Mouse (Mus musculus): ENCODE data around the gene Sez6l. TPM values are rescaled to one million over a fixed set of nuclear protein-coding genes. Genes with fewer than 3 reads are reported as not detected.
"Not testable (repeated sequence)": the region's sequence is repeated elsewhere in the genome, so short reads cannot be mapped to it uniquely, and the experiment has no call there.

The Sez6l gene
- polyA plus RNA-seq, 1 experiment from 2014 or later = 16.4 TPM

DNA sequence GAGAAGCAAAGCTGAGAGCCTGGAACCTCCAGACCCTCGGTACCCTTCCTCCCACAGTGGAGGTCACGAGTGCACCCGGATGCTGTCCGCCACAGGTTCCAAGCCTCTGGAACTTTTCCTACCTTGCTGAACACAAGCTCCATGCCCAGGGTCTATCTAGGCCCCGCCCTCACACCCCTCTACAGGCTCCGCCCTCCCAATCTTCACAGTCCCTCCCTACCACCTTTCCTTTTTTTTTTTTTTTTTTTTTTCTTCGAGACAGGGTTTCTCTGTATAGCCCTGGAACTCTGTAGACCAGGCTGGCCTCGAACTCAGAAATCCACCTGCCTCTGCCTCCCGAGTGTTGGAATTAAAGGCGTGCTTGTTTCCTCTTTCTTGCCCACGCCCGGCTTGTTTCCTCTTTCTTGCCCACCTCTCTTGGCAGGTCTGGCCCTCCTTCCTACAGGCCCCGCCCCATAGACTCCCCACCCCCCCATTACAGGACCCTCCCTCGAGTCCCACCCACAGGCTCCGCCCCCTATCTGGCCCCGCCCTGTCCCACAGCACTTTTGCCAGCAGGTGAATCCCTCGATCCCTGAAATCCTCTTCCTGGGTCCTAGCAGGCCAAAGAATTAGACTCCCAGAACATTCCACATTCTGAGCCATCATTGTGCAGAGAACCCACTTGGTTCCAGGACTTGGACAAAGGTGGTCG is 128.1 kb downstream of the Sez6l start, which contains the start of gene Gm6588:
Gene Gm6588 (plus strand): TSS at position 680 of the 694 bp plus-strand sequence.
- WGBS = 73% methylated on average over 17 of the region's 18 CpGs
- H3K4me1 ChIP-seq = no peaks in the 10 kb centered on the region
- H3K4me3 ChIP-seq = no peak within 1 kb of the TSS
- no peak within 1 kb of the TSS for H3K27ac ChIP-seq (replicated peaks)
- no peak for ATAC-seq (ENCODE audit: low FRiP score, low read depth)
- no peaks in the 10 kb centered on the region for H3K9me3 ChIP-seq
- H3K9ac ChIP-seq (replicated peaks) = no peak within 1 kb of the TSS
- no peak within 1 kb of the TSS for H3K4me2 ChIP-seq (replicated peaks)
- H3K27me3 ChIP-seq = peaks cover 15% of the 10 kb centered on the region; the same call in 1 of the 2 replicates
- no peaks in the 10 kb centered on the region for H3K36me3 ChIP-seq

DNA sequence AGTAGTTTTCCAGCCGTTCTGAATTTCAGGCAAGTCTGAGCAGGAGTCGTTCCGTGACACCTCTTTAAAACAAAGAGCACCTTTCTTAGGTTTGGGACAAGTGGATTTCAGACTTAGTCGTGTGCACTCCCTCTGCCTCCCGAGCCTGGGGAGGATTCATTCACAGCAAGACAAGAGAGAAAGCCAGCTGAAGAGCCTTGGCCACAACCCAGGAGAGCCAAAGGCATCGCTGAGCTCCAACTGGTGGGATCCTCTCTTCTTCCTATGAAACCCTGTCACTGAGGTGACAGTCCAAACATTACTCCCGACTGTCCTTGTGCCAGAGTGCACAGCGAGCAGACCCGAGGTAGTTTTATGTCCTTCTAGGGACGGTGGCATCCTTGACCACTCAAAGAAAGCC is 138.4 kb downstream of the Sez6l start:
- no peak for ATAC-seq (ENCODE audit: low FRiP score, low read depth)
- no peaks in the 10 kb centered on the region for H3K36me3 ChIP-seq
- no peak overlapping the region for H3K27ac ChIP-seq (replicated peaks)
- H3K4me2 ChIP-seq (replicated peaks) = no peak overlapping the region
- H3K4me3 ChIP-seq = no peak overlapping the region
- H3K9ac ChIP-seq (replicated peaks) = no peak overlapping the region
- H3K27me3 ChIP-seq = peaks cover 22% of the 10 kb centered on the region
- no peaks in the 10 kb centered on the region for H3K4me1 ChIP-seq
- no peaks in the 10 kb centered on the region for H3K9me3 ChIP-seq
- 71% methylated on average over 10 of the region's 10 CpGs for WGBS

DNA sequence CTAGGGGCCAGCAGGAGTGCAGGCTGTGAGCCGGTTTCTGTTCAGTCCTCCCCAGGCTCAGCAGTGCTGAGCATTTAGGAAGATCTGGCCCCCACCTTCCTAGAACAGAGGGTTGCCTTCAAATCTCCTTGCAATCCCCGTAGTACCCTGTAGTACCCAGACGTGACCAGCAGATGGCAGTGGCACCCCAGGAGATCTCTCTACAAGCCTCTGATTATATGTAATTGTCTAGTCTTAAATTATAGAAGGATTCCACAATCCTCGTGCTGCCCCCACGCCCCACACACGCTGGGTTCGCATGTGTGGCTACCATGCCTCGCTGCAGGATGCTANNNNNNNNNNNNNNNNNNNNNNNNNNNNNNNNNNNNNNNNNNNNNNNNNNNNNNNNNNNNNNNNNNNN is 144.0 kb downstream of the Sez6l start:
- no peak overlapping the region for H3K9ac ChIP-seq (replicated peaks)
- H3K36me3 ChIP-seq = no peaks in the 10 kb centered on the region
- H3K27me3 ChIP-seq = peaks cover 64% of the 10 kb centered on the region
- under 1% methylated on average over 8 of the region's 8 CpGs for WGBS
- 0 out of 2 replicates have a peak, but pooled peaks have one; percentile 20 for ATAC-seq (ENCODE audit: low FRiP score, low read depth)
- no peaks in the 10 kb centered on the region for H3K9me3 ChIP-seq
- no peak overlapping the region for H3K4me2 ChIP-seq (replicated peaks)
- no peak overlapping the region for H3K4me3 ChIP-seq
- H3K4me1 ChIP-seq = peaks cover 19% of the 10 kb centered on the region
- no peak overlapping the region for H3K27ac ChIP-seq (replicated peaks)

DNA sequence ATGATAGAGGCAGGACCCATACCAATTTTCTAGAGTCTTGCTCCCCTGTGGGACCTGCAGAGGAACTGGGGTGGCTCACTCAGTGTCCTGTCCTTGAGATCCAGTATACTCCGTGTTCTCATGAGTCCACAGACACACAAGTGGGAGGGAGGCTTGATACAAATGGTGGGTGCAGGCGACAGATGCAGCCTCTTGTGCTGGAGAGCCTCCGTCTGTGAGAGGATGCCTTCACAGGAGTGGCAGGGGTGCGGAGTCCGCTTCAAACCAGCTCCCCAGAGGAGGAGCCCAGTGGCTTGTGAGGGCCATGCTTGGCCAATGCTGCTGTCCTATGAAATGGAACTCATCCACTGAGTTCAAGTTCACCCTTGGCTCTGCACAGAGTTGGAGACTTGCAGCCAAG is 145.0 kb downstream of the Sez6l start:
- no peaks in the 10 kb centered on the region for H3K9me3 ChIP-seq
- no peak overlapping the region for H3K4me3 ChIP-seq
- WGBS = 36% methylated on average over 5 of the region's 5 CpGs
- H3K27ac ChIP-seq (replicated peaks) = no peak overlapping the region
- H3K27me3 ChIP-seq = peaks cover 63% of the 10 kb centered on the region
- no peaks in the 10 kb centered on the region for H3K36me3 ChIP-seq
- H3K4me1 ChIP-seq = peaks cover 19% of the 10 kb centered on the region
- no peak for ATAC-seq (ENCODE audit: low FRiP score, low read depth)
- no peak overlapping the region for H3K4me2 ChIP-seq (replicated peaks)
- no peak overlapping the region; the same call in 1 of the 2 replicates for H3K9ac ChIP-seq (replicated peaks)

DNA sequence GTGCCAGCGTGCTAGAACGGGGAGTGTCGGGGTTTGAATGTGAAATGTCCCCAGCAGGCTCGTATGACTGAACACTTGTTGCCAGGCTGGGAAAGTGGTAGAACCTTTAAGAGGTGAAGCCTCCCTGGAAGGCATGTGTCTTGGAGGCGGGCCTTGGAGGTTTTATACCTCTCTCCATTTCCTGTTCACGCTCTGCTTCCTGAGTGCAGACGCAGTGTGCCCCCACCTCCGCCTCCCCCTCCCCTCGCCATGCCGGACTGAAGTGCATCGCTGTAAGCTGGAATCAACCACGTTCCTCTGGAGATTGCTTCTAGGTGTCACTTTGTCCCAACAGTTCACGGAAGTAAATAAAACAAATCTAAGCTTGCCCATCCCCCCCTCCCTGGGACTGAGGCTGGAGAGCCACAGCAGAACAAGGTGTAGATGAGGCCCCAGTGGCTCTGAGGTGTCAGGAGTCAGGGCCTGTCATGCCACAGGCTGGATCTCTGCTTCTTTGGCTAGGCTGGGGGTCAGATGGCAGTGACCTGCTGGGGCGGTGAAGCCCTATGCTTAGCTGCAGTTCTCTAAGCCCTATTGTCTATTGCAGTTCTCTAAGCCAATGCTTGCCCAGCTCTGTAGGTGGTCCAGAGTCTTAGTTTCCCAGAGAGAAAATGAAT is 145.7 kb downstream of the Sez6l start:
- no peak for ATAC-seq (ENCODE audit: low FRiP score, low read depth)
- H3K4me3 ChIP-seq = no peak overlapping the region
- no peaks in the 10 kb centered on the region for H3K36me3 ChIP-seq
- no peak overlapping the region; the same call in 1 of the 2 replicates for H3K9ac ChIP-seq (replicated peaks)
- no peak overlapping the region for H3K4me2 ChIP-seq (replicated peaks)
- WGBS = 19% methylated on average over 14 of the region's 14 CpGs
- H3K27me3 ChIP-seq = peaks cover 71% of the 10 kb centered on the region
- H3K9me3 ChIP-seq = no peaks in the 10 kb centered on the region
- peaks cover 19% of the 10 kb centered on the region for H3K4me1 ChIP-seq
- H3K27ac ChIP-seq (replicated peaks) = no peak overlapping the region

DNA sequence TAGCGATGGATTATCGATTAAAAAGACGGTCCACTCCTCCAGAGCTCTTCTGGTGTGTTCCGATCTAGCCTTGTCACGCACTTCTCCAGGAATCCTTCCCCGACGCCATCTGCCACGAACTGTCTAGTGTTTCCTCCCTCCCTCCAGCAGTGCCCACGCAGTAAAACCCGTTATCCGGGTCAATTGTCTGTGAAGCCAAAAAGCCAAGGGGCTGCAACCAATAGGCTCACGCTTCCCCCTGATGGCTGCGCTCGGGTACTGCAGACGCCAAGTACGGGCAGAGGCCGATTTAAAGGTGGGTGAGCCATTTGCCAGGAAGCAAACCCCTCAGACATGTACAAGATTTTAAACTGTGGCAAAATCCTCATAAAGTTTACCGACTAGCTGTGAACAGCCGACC is 148.0 kb downstream of the Sez6l start:
- peak; percentile 42; the same call in 1 of the 2 replicates for ATAC-seq (ENCODE audit: low FRiP score, low read depth)
- Histone ChIP-seq H3K4me1 (peaks cover 19% of the 10 kb centered on the region), H3K27me3 (peaks cover 82% of the 10 kb centered on the region), H3K36me3 (no peaks in the 10 kb centered on the region), H3K9me3 (no peaks in the 10 kb centered on the region), H3K9ac (replicated peaks) (no peak overlapping the region), H3K4me2 (replicated peaks) (peak overlapping the region; percentile 41), H3K27ac (replicated peaks) (no peak overlapping the region), H3K4me3 (peak overlapping the region; percentile 14; the same call in 1 of the 2 replicates)
- 11% methylated on average over 19 of the region's 19 CpGs for WGBS

DNA sequence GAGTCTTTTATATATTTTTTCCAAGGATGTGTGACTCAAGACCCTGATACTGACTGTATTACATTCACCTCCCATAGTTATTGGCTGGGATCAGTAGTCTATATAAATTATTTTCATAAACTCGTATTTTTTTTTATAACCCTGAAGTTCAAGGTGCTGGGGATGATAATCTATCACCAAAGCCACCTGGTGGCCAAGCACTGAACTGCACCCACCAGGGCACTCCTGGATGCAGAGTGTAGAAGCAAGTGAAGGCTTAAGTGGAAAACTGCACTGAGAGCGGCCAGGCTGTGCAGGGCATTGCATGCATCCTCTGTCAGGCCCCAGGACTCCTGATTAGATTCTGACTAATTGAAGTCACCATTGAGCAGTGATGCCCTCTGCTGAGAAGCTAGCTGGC is 149.7 kb downstream of the Sez6l start:
- Histone ChIP-seq H3K9ac (replicated peaks) (no peak overlapping the region), H3K4me1 (peaks cover 15% of the 10 kb centered on the region), H3K27ac (replicated peaks) (no peak overlapping the region), H3K4me2 (replicated peaks) (no peak overlapping the region), H3K9me3 (no peaks in the 10 kb centered on the region), H3K36me3 (no peaks in the 10 kb centered on the region), H3K4me3 (no peak overlapping the region), H3K27me3 (peaks cover 88% of the 10 kb centered on the region)
- 47% methylated on average over 2 of the region's 2 CpGs for whole genome bisulfite sequencing
- no peak for ATAC-seq (ENCODE audit: low FRiP score, low read depth)

DNA sequence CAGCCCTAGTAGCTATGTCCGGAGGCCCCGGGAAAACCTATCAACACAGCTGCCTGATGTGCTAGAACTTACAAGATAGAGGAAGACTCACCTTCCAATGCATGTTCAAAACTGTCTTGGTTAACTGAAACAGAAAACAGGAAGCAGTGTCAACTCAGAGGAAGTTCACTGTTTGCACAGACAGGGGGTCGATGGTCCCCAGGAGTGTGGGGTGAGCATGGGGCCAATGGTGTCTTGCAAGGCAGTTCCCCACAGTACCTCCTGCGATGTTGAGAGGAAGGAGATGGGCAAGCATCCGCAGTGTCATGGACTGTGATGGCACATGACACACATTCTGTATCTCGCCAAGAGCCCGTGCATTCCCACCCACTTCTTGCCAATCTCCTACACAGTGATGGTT is 150.3 kb downstream of the Sez6l start:
- Histone ChIP-seq H3K27ac (replicated peaks) (no peak overlapping the region), H3K4me2 (replicated peaks) (no peak overlapping the region), H3K9ac (replicated peaks) (no peak overlapping the region), H3K4me3 (no peak overlapping the region), H3K9me3 (no peaks in the 10 kb centered on the region), H3K4me1 (peaks cover 8% of the 10 kb centered on the region), H3K27me3 (peaks cover 88% of the 10 kb centered on the region), H3K36me3 (no peaks in the 10 kb centered on the region)
- WGBS = 89% methylated on average over 7 of the region's 7 CpGs
- ATAC-seq (ENCODE audit: low FRiP score, low read depth) = no peak

DNA sequence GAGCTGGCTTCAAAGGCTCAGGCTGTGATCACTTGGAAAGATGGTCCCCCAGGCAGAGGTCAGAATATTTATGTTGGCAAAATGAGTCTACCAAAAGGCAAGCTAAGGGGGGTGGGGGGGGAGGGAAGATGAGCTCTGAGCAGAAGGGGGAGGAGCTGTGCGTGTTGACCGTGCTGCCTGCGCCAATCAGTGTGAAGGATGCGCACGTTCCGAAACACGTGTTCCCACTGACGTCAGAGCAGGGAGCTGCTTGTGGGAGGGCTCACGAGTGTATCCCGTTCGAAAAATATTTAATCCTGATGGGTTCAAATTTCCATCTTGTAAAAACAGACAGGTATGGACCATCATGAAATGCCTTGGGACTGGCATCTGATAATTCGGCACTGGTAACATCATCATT is 157.4 kb downstream of the Sez6l start:
- no peak for ATAC-seq (ENCODE audit: low FRiP score, low read depth)
- Histone ChIP-seq H3K9me3 (no peaks in the 10 kb centered on the region), H3K4me3 (no peak overlapping the region), H3K9ac (replicated peaks) (no peak overlapping the region), H3K4me2 (replicated peaks) (peak overlapping the region; percentile 19; the same call in 1 of the 2 replicates), H3K36me3 (no peaks in the 10 kb centered on the region), H3K4me1 (peaks cover 13% of the 10 kb centered on the region), H3K27me3 (peaks cover 65% of the 10 kb centered on the region), H3K27ac (replicated peaks) (no peak overlapping the region)
- WGBS = 32% methylated on average over 12 of the region's 12 CpGs

DNA sequence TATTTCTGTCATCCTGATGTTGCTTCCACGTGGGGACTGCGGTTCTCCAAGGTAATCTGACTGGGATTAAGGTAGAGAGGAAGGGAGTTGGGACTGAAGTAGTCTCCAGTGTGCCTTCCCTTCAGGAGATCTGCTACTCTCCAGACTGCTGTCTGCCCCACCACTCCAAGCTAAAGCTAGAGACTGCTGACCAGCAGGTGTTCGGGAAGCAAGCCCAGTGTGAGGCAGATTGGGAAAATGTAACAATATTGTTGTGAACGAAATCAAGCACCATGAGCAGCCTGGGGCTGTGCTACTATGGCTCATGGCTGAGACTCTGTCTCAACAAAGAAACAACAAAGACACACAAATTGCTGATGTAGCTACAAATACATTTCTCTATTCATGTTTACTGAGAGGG is 159.0 kb downstream of the Sez6l start:
- ATAC-seq (ENCODE audit: low FRiP score, low read depth) = no peak
- Histone ChIP-seq H3K9ac (replicated peaks) (no peak overlapping the region), H3K36me3 (no peaks in the 10 kb centered on the region), H3K4me2 (replicated peaks) (no peak overlapping the region), H3K27me3 (peaks cover 50% of the 10 kb centered on the region), H3K4me3 (no peak overlapping the region), H3K27ac (replicated peaks) (no peak overlapping the region), H3K4me1 (peaks cover 13% of the 10 kb centered on the region), H3K9me3 (no peaks in the 10 kb centered on the region)
- 50% methylated on average over 4 of the region's 4 CpGs for WGBS

DNA sequence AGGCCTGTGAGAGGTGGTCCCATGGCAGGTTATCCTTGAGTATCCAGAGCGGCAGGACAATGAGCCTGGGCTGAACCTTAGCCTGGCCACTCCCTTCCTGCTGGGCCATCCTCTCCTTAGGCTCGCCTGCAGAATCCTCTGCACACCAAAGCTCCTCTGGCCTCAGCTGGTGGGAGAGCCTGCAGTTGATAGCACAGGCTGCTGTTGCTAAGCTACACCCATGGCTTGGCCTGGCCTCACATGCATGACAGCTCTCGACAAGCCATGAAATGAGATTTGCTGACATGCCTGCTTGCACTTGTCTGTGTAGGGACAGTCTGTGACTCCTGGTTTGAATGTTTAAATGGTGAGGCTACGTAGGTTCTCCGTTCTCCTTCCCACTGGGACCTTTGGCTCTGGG is 160.3 kb downstream of the Sez6l start:
- H3K36me3 ChIP-seq = no peaks in the 10 kb centered on the region
- peak; percentile 84 for ATAC-seq (ENCODE audit: low FRiP score, low read depth)
- peak overlapping the region; percentile 77 for H3K27ac ChIP-seq (replicated peaks)
- H3K27me3 ChIP-seq = peaks cover 40% of the 10 kb centered on the region
- H3K4me1 ChIP-seq = peaks cover 25% of the 10 kb centered on the region
- 0 out of 2 replicates have a peak overlapping the region, but pooled peaks have one; percentile 4 for H3K4me2 ChIP-seq (replicated peaks)
- H3K9ac ChIP-seq (replicated peaks) = no peak overlapping the region
- H3K4me3 ChIP-seq = no peak overlapping the region
- WGBS = 21% methylated on average over 5 of the region's 5 CpGs
- H3K9me3 ChIP-seq = no peaks in the 10 kb centered on the region

DNA sequence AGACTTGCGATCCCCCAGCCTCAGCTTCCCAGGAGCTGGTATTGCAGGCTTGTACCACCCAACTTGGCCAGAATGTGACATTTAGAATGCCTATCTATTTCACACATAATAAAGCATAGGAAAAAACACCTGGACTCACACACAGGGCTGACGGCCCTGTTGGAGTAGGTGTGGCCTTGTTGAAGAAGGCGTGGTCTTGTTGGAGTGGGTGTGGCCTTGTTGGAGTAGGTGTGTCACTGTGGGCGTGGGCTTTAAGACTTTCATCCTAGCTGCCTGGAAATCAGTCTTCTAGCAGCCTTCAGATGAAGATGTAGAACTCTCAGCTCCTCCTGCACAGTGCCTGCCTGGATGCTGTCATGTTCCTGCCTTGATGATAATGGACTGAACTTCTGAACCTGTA is 164.2 kb downstream of the Sez6l start:
- H3K9ac ChIP-seq (replicated peaks); H3K9me3 ChIP-seq; H3K4me2 ChIP-seq (replicated peaks); H3K4me3 ChIP-seq; ATAC-seq (ENCODE audit: low FRiP score, low read depth); H3K36me3 ChIP-seq: not testable (repeated sequence)
- H3K27me3 ChIP-seq = peaks cover 14% of the 10 kb centered on the region; the same call in 1 of the 2 replicates
- H3K4me1 ChIP-seq = peaks cover 43% of the 10 kb centered on the region
- 94% methylated on average over 4 of the region's 4 CpGs for WGBS
- H3K27ac ChIP-seq (replicated peaks) = peak overlapping the region; percentile 73
